Mouse (Mus musculus) liver, embryonic 12.5 days (tissue): ENCODE results near the gene Map4k2. TPM values are rescaled to one million over a fixed set of nuclear protein-coding genes. Genes with fewer than 3 reads are reported as not detected.

Experiments used
- ATAC-seq: fragments of 200-750 bp; cut with Nextera tagmentation; 2 replicates; pipeline ENCODE4 v1.8.0; 2017; ENCODE audit warnings: moderate number of reproducible peaks, mild to moderate bottlenecking, moderate library complexity
- H3K27ac ChIP-seq: fragments of 300-500 bp; sonication (generic); 2 replicates; pipeline ENCODE4 v1.5.1; 2016; ENCODE audit warnings: mild to moderate bottlenecking
- H3K27me3 ChIP-seq: fragments of 300-500 bp; sonication (generic); replicated peaks from 2 replicates; pipeline ENCODE4 v1.6.1; 2016; ENCODE audit warnings: mild to moderate bottlenecking, moderate library complexity
- H3K36me3 ChIP-seq: fragments of 300-500 bp; sonication (generic); 2 replicates; pipeline ENCODE4 v1.6.1; 2016; ENCODE audit warnings: mild to moderate bottlenecking, moderate library complexity
- H3K4me1 ChIP-seq: fragments of 300-500 bp; sonication (generic); 2 replicates; pipeline ENCODE4 v1.6.1; 2016
- H3K4me2 ChIP-seq: fragments of 300-500 bp; sonication (generic); 2 replicates; pipeline ENCODE4 v1.6.1; 2016; ENCODE audit warnings: mild to moderate bottlenecking, moderate library complexity
- H3K4me3 ChIP-seq: fragments of 300-500 bp; sonication (generic); 2 replicates; pipeline ENCODE4 v1.5.1; 2016; ENCODE audit warnings: mild to moderate bottlenecking, moderate library complexity
- H3K9ac ChIP-seq: fragments of 300-500 bp; sonication (generic); 2 replicates; pipeline ENCODE4 v1.6.1; 2016; ENCODE audit warnings: mild to moderate bottlenecking, moderate library complexity
- H3K9me3 ChIP-seq: fragments of 300-500 bp; sonication (generic); replicated peaks from 2 replicates; pipeline ENCODE4 v1.6.1; 2016; ENCODE audit warnings: mild to moderate bottlenecking, moderate library complexity
- WGBS: fragments of 180-500 bp; shearing (Covaris S2); methylation state at CpG from one replicate; pipeline ENCODE4 v1.1.7; 2016; ENCODE audit not compliant: insufficient replicate concordance; 5-methylcytosine and 5-hydroxymethylcytosine counted together
- polyA plus RNA-seq: library from polyadenylated mRNA; unstranded; fragments of >200 nt; fragmentation: Nextera tagmentation; extraction: Ambion mirVana; gene quantifications from 2 replicates; pipeline ENCODE4 v1.2.1, GENCODE M21; 2016

The Map4k2 gene
- polyA plus RNA-seq, 1 experiment from 2014 or later, result 9.3 TPM

DNA sequence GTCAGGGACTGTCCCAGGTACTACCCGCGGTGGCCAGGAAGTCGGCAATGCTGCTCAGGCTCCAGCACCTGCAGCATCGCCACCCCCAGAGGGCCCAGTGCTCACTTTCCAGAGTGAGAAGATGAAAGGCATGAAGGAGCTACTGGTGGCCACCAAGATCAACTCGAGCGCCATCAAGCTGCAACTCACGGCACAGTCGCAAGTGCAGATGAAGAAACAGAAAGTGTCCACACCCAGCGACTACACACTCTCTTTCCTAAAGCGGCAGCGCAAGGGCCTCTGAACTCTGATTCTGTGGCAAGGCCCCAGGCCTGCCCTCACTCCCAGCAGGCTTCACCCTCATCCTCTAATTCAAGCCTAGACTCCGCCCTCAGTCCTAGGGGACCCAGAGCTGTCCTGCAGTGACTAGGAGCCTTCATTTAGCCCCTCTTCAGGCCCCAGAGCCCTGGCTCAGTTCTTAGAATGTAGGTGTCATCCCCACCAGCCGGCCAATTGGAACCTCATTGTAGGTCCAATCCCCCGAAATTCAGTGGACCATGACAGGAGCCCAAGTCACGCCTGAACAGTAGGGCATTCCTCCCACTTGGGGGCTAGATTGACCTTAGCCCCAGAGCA lies 938 bp upstream of the Map4k2 start:
- peaks cover 76% of the 10 kb centered on the region for H3K4me1 ChIP-seq
- no peaks in the 10 kb centered on the region for H3K9me3 ChIP-seq
- peaks cover 55% of the 10 kb centered on the region for H3K36me3 ChIP-seq
- H3K9ac ChIP-seq, result peak overlapping the region; percentile 90
- H3K27ac ChIP-seq, result peak overlapping the region; percentile 83
- WGBS, result 43% methylated on average over 15 of the region's 15 CpGs
- peak; percentile 4; the same call in 1 of the 2 replicates for ATAC-seq
- no peaks in the 10 kb centered on the region for H3K27me3 ChIP-seq
- peak overlapping the region; percentile 79 for H3K4me3 ChIP-seq
- H3K4me2 ChIP-seq, result peak overlapping the region; percentile 99

DNA sequence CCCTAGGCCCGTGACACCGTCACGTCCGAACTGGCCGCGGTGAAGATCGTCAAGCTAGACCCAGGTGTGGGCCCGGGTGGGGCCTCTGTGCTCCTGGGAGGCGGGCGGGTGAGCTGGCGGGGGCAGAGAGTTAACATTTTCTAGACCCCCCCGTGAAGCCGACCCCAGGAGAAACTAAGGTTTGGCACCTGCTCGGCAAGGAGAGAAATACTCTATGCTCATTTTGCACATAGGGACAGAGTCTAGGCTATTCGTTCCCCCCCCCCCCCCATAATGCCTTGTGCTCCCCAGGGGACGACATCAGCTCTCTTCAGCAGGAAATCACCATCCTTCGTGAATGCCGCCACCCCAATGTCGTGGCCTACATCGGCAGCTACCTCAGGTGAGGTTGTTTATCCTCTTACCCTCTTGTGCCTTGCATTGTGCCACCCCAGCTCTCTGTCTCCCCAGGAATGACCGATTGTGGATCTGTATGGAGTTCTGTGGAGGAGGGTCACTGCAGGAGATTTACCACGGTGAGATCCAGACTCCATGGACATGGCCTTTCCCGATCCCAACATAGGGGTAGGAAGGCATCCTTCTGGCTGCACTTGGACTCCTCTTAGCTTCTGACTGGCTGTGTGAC lies 630 bp downstream of the Map4k2 start:
- Histone ChIP-seq H3K27me3 (no peaks in the 10 kb centered on the region), H3K9me3 (no peaks in the 10 kb centered on the region), H3K4me2 (peak overlapping the region; percentile 99), H3K27ac (peak overlapping the region; percentile 83), H3K4me1 (peaks cover 70% of the 10 kb centered on the region), H3K4me3 (peak overlapping the region; percentile 79), H3K9ac (peak overlapping the region; percentile 90), H3K36me3 (peaks cover 71% of the 10 kb centered on the region)
- 5% methylated on average over 23 of the region's 23 CpGs for WGBS
- ATAC-seq, result peak; percentile 38

GRCm38 (mm10) chr19:6342276-6342933 lies 1.5 kb downstream of the Map4k2 start:
- 52% methylated on average over 5 of the region's 5 CpGs for WGBS
- Histone ChIP-seq H3K27ac (peak overlapping the region; percentile 83), H3K36me3 (peaks cover 71% of the 10 kb centered on the region)

GRCm38 (mm10) chr19:6343066-6343925 lies 2.4 kb downstream of the Map4k2 start:
- H3K4me2 ChIP-seq, result peak overlapping the region; percentile 99; the same call in 1 of the 2 replicates
- H3K27me3 ChIP-seq, result no peaks in the 10 kb centered on the region
- peaks cover 71% of the 10 kb centered on the region for H3K4me1 ChIP-seq
- 65% methylated on average over 19 of the region's 19 CpGs for WGBS
- H3K36me3 ChIP-seq, result peaks cover 63% of the 10 kb centered on the region
- no peak overlapping the region for H3K9ac ChIP-seq
- no peak overlapping the region for H3K4me3 ChIP-seq
- no peak for ATAC-seq
- H3K9me3 ChIP-seq, result no peaks in the 10 kb centered on the region
- H3K27ac ChIP-seq, result no peak overlapping the region

More at GRCm38 (mm10) chr19:6342276-6342933, 1.5 kb downstream of the Map4k2 start:
- no peaks in the 10 kb centered on the region for H3K9me3 ChIP-seq
- peak overlapping the region; percentile 79 for H3K4me3 ChIP-seq
- peaks cover 67% of the 10 kb centered on the region for H3K4me1 ChIP-seq
- no peak for ATAC-seq
- no peak overlapping the region for H3K9ac ChIP-seq
- H3K4me2 ChIP-seq, result peak overlapping the region; percentile 99
- H3K27me3 ChIP-seq, result no peaks in the 10 kb centered on the region

GRCm38 (mm10) chr19:6343996-6344395 lies 3.1 kb downstream of the Map4k2 start:
- H3K27ac ChIP-seq, result no peak overlapping the region
- 0 out of 2 replicates have a peak overlapping the region, but pooled peaks have one; percentile 1 for H3K4me2 ChIP-seq
- H3K27me3 ChIP-seq, result no peaks in the 10 kb centered on the region
- H3K9ac ChIP-seq, result no peak overlapping the region
- H3K4me1 ChIP-seq, result peaks cover 78% of the 10 kb centered on the region
- H3K36me3 ChIP-seq, result peaks cover 56% of the 10 kb centered on the region
- no peak overlapping the region for H3K4me3 ChIP-seq
- WGBS, result 80% methylated on average over 5 of the region's 5 CpGs
- no peaks in the 10 kb centered on the region for H3K9me3 ChIP-seq
- no peak for ATAC-seq

DNA sequence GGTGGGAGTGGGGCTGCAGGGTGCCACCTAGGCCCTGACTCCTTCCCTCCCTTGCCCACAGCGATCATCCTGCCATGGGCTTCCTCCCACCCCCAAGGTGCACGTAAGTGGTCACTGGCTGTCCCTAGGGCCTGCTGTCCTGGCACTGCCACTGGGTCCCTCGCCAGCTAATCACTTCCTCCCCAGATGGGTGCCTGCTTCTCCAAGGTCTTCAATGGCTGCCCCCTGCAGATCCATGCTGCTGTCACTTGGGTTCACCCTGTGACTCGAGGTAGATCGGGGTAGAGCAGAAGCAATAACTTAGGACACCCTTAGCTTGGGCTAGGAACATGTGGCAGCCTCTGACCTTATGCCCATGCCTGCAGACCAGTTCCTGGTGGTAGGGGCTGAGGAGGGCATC lies 5.1 kb downstream of the Map4k2 start:
- no peak overlapping the region for H3K4me3 ChIP-seq
- no peaks in the 10 kb centered on the region for H3K9me3 ChIP-seq
- H3K4me1 ChIP-seq, result peaks cover 70% of the 10 kb centered on the region
- no peak overlapping the region for H3K4me2 ChIP-seq
- H3K36me3 ChIP-seq, result peaks cover 48% of the 10 kb centered on the region
- H3K27ac ChIP-seq, result no peak overlapping the region
- 83% methylated on average over 5 of the region's 5 CpGs for WGBS
- ATAC-seq, result no peak
- no peaks in the 10 kb centered on the region for H3K27me3 ChIP-seq
- H3K9ac ChIP-seq, result no peak overlapping the region

- Histone ChIP-seq H3K4me1 (peaks cover 69% of the 10 kb centered on the region), H3K27me3 (no peaks in the 10 kb centered on the region), H3K27ac (no peak overlapping the region), H3K9ac (no peak overlapping the region), H3K4me2 (no peak overlapping the region), H3K36me3 (peaks cover 53% of the 10 kb centered on the region), H3K4me3 (no peak overlapping the region), H3K9me3 (no peaks in the 10 kb centered on the region)
- ATAC-seq, result no peak
- 79% methylated on average over 10 of the region's 10 CpGs for WGBS
Observed at GRCm38 (mm10) chr19:6346661-6347060, 5.7 kb downstream of the Map4k2 start.

DNA sequence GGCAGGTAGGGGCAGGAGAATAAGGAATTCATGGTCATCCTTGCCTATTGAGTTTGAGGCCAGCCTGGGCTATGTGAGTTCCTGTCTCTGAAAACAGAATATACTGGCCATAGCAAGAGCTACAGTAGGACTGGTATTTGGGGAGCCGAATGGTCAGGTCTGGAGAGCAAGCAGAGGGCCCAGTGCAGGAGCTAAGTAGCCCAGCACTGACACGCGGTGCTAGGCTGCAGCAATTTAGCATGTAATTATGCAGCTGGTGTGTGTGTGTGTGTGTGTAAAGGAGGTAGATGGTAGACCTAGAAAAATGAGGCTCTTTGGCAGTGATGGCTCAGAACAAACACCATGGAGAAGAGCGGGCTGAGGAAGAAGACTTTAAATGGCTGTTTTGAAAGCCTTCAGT lies 6.7 kb downstream of the Map4k2 start:
- Histone ChIP-seq H3K36me3 (peaks cover 55% of the 10 kb centered on the region), H3K4me1 (peaks cover 60% of the 10 kb centered on the region), H3K4me2 (no peak overlapping the region), H3K27ac (no peak overlapping the region), H3K9me3 (no peaks in the 10 kb centered on the region), H3K4me3 (no peak overlapping the region), H3K27me3 (no peaks in the 10 kb centered on the region), H3K9ac (no peak overlapping the region)
- 87% methylated on average over 4 of the region's 4 CpGs for WGBS
- no peak for ATAC-seq

- 34% methylated on average over 9 of the region's 9 CpGs for WGBS
- Histone ChIP-seq H3K27ac (peak overlapping the region; percentile 63), H3K4me2 (peak overlapping the region; percentile 42)
Observed at GRCm38 (mm10) chr19:6348717-6349116, 7.8 kb downstream of the Map4k2 start.

GRCm38 (mm10) chr19:6349215-6349983 lies 8.5 kb downstream of the Map4k2 start:
- peak overlapping the region; percentile 63 for H3K27ac ChIP-seq
- no peak overlapping the region for H3K4me3 ChIP-seq
- H3K9me3 ChIP-seq, result no peaks in the 10 kb centered on the region
- peak overlapping the region; percentile 42 for H3K4me2 ChIP-seq
- 22% methylated on average over 14 of the region's 14 CpGs for WGBS
- H3K27me3 ChIP-seq, result no peaks in the 10 kb centered on the region
- peaks cover 61% of the 10 kb centered on the region for H3K36me3 ChIP-seq
- peak; percentile 66 for ATAC-seq
- H3K9ac ChIP-seq, result peak overlapping the region; percentile 42
- H3K4me1 ChIP-seq, result peaks cover 45% of the 10 kb centered on the region

More at GRCm38 (mm10) chr19:6348717-6349116, 7.8 kb downstream of the Map4k2 start:
- Histone ChIP-seq H3K9me3 (no peaks in the 10 kb centered on the region), H3K4me1 (peaks cover 49% of the 10 kb centered on the region), H3K27me3 (no peaks in the 10 kb centered on the region), H3K4me3 (no peak overlapping the region), H3K9ac (peak overlapping the region; percentile 42; the same call in 1 of the 2 replicates), H3K36me3 (peaks cover 62% of the 10 kb centered on the region)
- no peak for ATAC-seq
